ENCODE assay signal across 7 mouse cellular contexts in the genomic region with DNA sequence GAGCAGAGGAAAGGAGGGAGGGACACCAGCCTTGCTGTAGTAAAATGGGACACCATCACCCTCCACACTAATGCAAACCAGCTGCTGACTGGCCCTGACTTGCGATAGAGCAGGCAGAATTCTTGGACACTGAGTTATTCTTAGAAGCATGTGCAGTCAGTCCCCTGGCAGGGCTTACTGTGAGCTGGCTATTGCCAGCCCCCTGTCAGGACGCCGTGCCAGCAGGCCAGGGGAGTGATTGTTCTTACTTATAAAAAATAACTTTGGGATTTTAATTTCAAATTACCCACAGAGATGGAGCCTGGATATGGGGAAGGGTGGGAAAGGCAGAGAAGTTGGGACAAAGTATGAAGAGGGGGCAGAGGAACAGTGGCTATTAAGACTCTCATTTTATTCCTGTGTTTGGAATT.
DNase-seq lines count a peak whose midpoint lies in the region; ATAC-seq and TF ChIP-seq lines count a peak whose summit lies in the region.

No protein-coding gene starts in this region.

- TF ChIP-seq CTCF in gastrocnemius, adult 2 months (IDR thresholded peaks at IDR 0.05): no peak

- H3K4me3 ChIP-seq in gastrocnemius, adult 2 months: no peak overlapping the region
- H3K4me3 ChIP-seq in stomach, embryonic 14.5 days (ENCODE audit: low read depth, low read length): no peak overlapping the region

- intact Hi-C loops in gastrocnemius, adult 2 months (cut with DNase I): no loop called here
- intact Hi-C loops in heart, postnatal 25 days (cut with DNase I): no loop called here

- H3K9me3 ChIP-seq in stomach, embryonic 14.5 days (ENCODE audit: control insufficient read depth, low read depth, low read length): no peaks in the 10 kb centered on the region

- no peak overlapping the region for H3K9ac ChIP-seq in stomach, embryonic 14.5 days (replicated peaks; ENCODE audit: low read depth, low read length)

- peak; percentile 46; the same call in 1 of the 2 replicates for ATAC-seq in stomach, embryonic 14.5 days (ENCODE audit: insufficient number of reproducible peaks, insufficient read depth, low FRiP score, low read depth)

- 39% methylated on average over 3 of the region's 3 CpGs for WGBS in stomach, embryonic 14.5 days

- no peaks in the 10 kb centered on the region for H3K36me3 ChIP-seq in stomach, embryonic 14.5 days (ENCODE audit: control insufficient read depth, insufficient read depth, low read length)

- H3K4me1 ChIP-seq in stomach, embryonic 14.5 days (ENCODE audit: control insufficient read depth, insufficient read depth, low read length): peaks cover 10% of the 10 kb centered on the region; the same call in 1 of the 2 replicates

- peak overlapping the region; percentile 12; the same call in 1 of the 2 replicates for H3K27ac ChIP-seq in gastrocnemius, adult 2 months
- H3K27ac ChIP-seq in stomach, embryonic 14.5 days (ENCODE audit: low read length): no peak overlapping the region

- peak; percentile 19 for DNase-seq in ovary, postnatal 36 days (ENCODE audit: low spot score)
- DNase-seq in ovary, adult 18-20 months (ENCODE audit: low spot score): no peak
- peak; percentile 72 for DNase-seq in gastrocnemius, adult 2 months
- DNase-seq in heart, postnatal 25 days (ENCODE audit: low spot score): peak; percentile 63
- DNase-seq in cerebellum, adult 8-10 months: no peak
- no peak for DNase-seq in left cerebral cortex, adult 9 months (ENCODE audit: low spot score in 2 of 2)

- H3K27me3 ChIP-seq in stomach, embryonic 14.5 days (ENCODE audit: control insufficient read depth, insufficient read depth, low read length): no peaks in the 10 kb centered on the region

- H3K4me2 ChIP-seq in stomach, embryonic 14.5 days (replicated peaks; ENCODE audit: low read depth, low read length): no peak overlapping the region

Comparison
In these comparisons a context has a peak if more than half of its experiments do, and no peak if none do; other contexts are left out.
1. DNase-seq: peak in ovary, postnatal 36 days (single experiment), gastrocnemius, adult 2 months (single experiment) and heart, postnatal 25 days (single experiment); none in ovary, adult 18-20 months (single experiment), cerebellum, adult 8-10 months (single experiment) and left cerebral cortex, adult 9 months (0 of 2).